Mouse (Mus musculus): ENCODE measurements around the gene Pla2g15.

Pla2g15 gene

GRCm38 (mm10) chr8:106135672-106136071, 14.5 kb upstream of the Pla2g15 start:
- DNase-seq: no peak

DNA sequence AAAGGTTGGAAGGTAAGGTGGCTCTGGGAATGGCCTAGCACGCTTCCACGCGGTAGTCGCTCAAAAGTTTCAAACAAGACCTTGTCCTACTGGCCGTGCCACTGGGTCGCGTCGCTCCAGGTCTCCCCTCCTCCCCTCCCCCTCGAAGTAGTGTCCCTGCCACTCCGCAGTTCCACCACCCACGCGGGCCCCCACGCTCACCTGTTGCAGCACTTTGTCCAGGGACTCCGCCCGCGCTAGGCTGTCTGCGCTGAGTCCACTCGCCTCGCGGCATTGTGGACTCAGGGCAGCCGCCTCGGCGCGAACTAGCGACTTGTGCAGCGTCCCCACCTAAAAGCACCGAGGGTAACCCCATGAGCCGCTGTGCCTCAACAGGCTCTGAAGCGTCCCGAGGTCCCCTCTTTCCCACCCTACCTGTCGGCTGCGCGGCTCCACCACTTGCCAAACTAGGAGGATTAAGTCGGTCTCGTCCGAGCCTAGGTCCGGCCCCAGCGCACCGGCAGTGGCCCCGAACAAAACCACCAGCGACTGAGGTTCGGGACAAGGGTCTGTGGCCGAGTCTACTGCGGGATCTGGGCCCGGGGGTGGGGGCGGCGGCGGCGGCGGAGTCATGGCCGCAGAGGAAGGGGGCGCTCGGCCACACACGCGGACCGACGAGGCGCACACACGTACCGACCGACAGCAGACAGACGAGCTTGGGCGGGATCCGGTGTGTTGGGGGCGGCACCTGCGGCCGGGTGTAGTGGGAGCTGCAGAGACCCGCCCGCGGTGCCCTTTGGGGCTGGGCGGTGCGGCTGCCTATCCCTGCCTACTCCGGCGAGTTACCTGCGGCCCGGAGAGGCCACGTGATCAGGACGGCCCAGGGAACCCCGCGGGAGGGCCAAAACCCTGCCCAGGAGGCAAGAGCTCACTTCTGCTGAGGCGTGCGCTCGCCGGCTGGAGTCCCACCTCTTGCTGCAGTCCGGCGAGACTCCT, 13.8 kb upstream of the Pla2g15 start, which contains the start of gene Esrp2:
Gene Esrp2 (minus strand): TSS at position 819 of the 975 bp plus-strand sequence.
- no peak for DNase-seq

DNA sequence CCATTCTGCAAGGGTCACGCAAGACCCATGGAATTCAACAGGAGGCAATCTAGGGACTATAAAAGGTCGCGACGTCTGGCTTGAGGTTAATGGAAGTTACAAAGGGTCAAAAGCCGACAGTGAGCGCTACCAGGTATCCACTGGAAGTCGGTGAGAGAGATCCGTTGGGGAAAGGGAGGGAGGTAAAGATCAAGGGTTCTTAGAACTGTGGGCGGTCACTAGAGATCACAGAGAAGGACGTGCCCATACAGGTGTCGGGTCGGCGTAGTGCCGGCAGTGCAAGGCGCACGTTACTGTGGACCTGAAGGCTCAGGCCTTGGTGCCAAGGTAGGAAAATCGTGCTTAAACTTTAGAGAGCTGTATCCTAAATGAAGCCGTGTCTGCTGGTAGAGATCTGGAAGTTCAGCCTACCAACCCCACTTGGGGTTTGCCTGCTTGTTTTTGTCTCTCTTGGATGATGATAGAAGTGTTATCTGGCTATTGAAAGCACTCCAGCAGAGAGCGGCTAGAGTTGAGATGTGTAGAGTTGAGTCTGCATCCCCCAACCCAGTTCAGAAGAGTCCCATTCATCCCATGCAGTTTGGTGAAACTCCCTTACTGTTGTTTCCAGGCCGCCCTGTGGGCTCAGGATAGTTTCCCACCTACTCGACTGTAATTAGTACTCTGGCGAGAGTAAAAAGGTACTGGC, 12.8 kb upstream of the Pla2g15 start:
- no peak for DNase-seq

- peak; percentile 23 for DNase-seq
These were observed 12.2 kb upstream of the Pla2g15 start for GRCm38 (mm10) chr8:106137906-106138477.

GRCm38 (mm10) chr8:106138616-106139015, 11.6 kb upstream of the Pla2g15 start:
- DNase-seq: no peak

- no peak for DNase-seq
These were observed 10.0 kb upstream of the Pla2g15 start for GRCm38 (mm10) chr8:106140191-106140590.

DNA sequence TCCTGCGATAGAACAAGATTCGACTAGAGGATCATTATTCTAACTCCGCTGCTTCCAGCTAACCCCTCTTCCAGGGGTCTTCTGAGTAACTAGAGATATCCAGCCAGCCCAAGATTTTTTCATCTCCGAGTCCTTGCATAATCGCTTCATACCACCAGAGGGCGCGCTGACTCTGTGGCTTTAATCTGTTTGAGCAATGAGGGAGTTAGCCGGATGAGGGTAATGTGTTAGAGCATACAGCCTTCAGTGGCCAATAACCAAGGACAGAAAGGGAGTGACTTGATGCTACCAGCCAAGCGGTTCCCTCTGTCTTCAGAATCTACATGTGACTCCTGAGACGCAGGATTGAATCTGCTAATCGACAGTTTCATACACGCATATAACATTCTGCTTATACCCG, 9.4 kb upstream of the Pla2g15 start:
- DNase-seq: peak; percentile 83

- no peak for DNase-seq
These were observed 4.9 kb upstream of the Pla2g15 start for GRCm38 (mm10) chr8:106145331-106145730.

- DNase-seq: no peak
These were observed 4.2 kb upstream of the Pla2g15 start for GRCm38 (mm10) chr8:106146014-106146413.

DNA sequence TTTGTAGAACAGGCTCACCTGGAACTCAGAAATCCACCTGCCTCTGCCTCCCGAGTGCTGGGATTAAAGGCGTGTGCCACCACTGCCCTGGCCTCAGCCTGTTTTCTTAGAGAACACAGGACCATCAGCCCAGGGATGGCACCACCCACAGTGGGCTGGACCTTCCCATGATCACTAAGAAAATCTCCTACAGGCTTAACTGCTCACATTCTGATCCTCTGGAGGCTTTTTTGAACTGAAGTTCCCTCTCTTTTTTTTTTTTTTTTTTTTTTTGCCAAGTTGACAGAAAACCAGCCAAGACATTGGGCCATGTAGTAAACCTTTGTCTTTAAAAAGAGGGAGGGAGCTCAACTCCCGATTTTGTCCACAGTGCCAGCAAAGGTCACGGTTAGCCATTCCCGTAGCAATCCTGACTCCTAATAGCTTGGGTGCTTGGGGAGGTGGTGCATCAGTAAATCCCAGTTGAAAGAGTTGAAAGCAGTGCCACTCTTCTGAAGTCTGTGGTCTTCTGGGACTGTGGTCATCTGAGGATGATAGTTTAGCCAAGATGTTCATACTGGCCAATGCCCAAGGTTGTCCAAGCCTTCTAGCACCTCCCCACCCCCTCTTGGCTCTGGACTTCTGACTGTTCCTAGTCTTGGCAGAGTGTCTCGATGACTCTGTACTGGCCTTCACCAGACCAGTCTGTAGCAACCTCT, 2.2 kb upstream of the Pla2g15 start:
- DNase-seq: no peak

DNA sequence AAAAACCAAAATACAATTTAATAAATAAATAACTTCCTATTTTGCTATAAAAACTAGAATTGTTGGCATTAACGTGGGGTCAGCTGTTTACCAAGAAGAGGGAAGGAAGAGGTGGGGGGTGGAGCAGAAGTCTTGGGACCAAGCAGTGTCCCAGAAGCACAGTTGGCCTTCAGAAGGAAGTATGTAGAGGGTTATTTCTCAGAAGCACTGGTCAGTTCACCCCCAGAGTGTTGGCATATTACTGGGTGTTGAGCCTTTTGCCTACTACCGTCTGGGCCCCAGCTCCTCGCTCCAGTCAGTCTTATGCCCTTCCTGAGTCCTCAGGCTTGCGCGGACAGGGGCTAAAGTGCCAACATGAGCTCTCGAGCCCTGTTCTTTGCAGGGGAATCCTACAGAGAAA, 1.2 kb upstream of the Pla2g15 start:
- no peak for DNase-seq

DNA sequence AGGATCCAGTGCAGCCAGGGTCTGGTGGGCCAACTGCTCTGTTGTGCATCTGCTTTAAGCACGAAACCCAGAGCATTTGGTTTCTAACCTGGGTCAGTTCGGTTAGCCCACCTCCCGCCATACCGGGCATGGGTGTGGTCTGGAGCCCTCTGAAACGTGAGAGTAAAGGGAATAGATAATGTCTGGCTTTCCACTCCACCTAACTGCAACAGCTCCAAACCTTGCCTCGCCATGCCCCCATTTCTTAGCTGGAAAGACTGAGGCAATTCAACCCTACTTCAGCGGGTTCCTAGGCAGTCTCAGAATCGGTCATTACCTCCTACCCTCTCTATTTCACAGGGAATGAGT, 428 bp downstream of the Pla2g15 start:
- DNase-seq: no peak

DNA sequence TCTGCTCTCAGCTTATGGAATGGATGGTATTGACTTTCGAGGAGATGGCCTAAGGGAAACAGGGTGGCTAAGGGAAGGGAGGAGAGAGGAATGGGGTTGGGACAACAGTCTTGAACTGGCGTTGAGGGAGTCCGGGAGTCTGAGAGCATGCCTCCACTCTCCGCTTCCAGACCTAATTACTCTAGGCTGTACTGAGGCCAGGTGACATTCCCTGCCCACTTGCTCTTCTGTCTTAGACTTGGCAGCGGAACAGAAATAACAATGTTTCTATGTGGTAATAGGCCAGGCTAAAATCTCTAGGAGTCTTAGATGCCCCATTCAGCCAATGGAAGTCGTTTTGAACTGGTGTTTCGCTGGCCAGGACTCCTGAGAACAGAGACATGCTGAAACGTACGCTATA, 842 bp downstream of the Pla2g15 start:
- no peak for DNase-seq

GRCm38 (mm10) chr8:106152876-106153275, 2.7 kb downstream of the Pla2g15 start:
- no peak for DNase-seq

DNA sequence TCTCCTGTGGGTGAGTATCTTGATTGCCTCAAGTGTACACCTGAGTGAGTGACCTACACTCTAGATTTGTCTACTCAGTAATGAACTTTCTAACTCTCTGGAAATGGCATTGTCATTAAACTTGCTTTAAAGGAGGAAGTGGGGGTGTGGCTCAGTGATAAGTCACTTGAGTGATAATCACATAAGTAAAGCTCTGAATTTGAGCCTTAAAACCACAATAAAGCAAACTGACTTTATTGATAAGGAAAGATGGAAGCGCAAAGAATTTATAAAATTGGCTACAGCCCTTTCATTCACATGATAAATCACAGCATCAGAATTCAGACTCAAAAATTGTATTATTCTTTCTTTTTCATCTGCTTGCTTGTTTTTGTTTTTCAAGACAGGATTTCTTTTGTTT, 7.2 kb downstream of the Pla2g15 start:
- no peak for DNase-seq

GRCm38 (mm10) chr8:106158381-106158780, 8.2 kb downstream of the Pla2g15 start:
- no peak for DNase-seq

DNA sequence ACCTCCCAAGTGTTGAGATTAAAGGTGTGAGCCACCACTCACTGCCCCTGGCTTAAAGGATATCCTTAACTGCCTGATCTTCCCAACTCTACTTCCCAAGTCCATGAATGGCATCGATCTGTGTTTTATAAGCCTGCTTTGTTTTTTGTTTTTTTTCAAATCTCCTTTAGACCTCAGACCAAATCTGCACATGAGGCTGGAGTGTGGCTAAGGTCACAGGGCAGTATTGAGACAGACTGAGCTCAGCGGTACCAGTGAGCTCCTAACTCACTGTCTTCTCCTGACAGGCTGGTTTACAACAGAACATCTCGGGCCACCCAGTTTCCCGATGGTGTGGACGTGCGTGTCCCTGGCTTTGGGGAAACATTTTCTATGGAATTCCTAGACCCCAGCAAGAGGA, 9.7 kb downstream of the Pla2g15 start:
- DNase-seq: no peak

- no peak for DNase-seq
These were observed 13.1 kb downstream of the Pla2g15 start for GRCm38 (mm10) chr8:106163251-106163650.

- peak; percentile 69 for DNase-seq
These were observed 15.3 kb downstream of the Pla2g15 start for GRCm38 (mm10) chr8:106165460-106165859.

- DNase-seq: peak; percentile 89
These were observed 18.3 kb downstream of the Pla2g15 start, which contains the start of gene Slc7a6 for GRCm38 (mm10) chr8:106168356-106169016. Slc7a6 (plus strand) TSS chr8:106168857.

- peak; percentile 79 for DNase-seq
These were observed 19.1 kb downstream of the Pla2g15 start for GRCm38 (mm10) chr8:106169017-106169933.
